In genomic region chr7:123965515-123965914, GRCm38 (mm10) we compare ENCODE assay signal across 30 mouse cellular contexts. TPM values are rescaled to one million over a fixed set of nuclear protein-coding genes. Genes with fewer than 3 reads are reported as not detected.
DNase-seq lines count a peak whose midpoint lies in the region; ATAC-seq and TF ChIP-seq lines count a peak whose summit lies in the region.
"Had no signal": no experiment of that assay in that cellular context is flagged by ENCODE, and none has a peak within 500 bp of the region (broad histone marks: within the 10 kb centered on the region; RNA-seq: fewer than 3 reads in every experiment).

No protein-coding gene starts in this region.

- no peaks in the 10 kb centered on the region for H3K9me3 ChIP-seq in midbrain, postnatal 0 days (ENCODE audit: low read length)
- H3K9me3 ChIP-seq in midbrain, embryonic 11.5 days (ENCODE audit: control insufficient read depth, low read length), result no peaks in the 10 kb centered on the region
- peaks cover 9% of the 10 kb centered on the region; the same call in 1 of the 2 replicates for H3K9me3 ChIP-seq in embryonic facial prominence, embryonic 10.5 days
- H3K9me3 ChIP-seq in lung, postnatal 0 days (ENCODE audit: low read length), result no peaks in the 10 kb centered on the region
- H3K9me3 ChIP-seq: heart, embryonic 15.5 days; hindbrain, embryonic 15.5 days had no signal

- H3K27me3 ChIP-seq in midbrain, postnatal 0 days (ENCODE audit: insufficient read depth, low read length), result no peaks in the 10 kb centered on the region
- H3K27me3 ChIP-seq in midbrain, embryonic 11.5 days (ENCODE audit: control insufficient read depth, insufficient read depth, low read length), result no peaks in the 10 kb centered on the region
- H3K27me3 ChIP-seq in Patski, result no peaks in the 10 kb centered on the region
- H3K27me3 ChIP-seq in embryonic facial prominence, embryonic 10.5 days (replicated peaks; ENCODE audit: low read depth, poor library complexity, severe bottlenecking), result no peaks in the 10 kb centered on the region
- H3K27me3 ChIP-seq in lung, postnatal 0 days (replicated peaks; ENCODE audit: insufficient read depth, low read length), result no peaks in the 10 kb centered on the region
- H3K27me3 ChIP-seq: heart, embryonic 15.5 days; hindbrain, embryonic 12.5 days; hindbrain, embryonic 15.5 days had no signal

- TF ChIP-seq CTCF in midbrain, postnatal 0 days (IDR thresholded peaks at IDR 0.05), result 0 out of 2 replicates have a peak, but pooled peaks have one; percentile 11
- TF ChIP-seq CTCF in Patski (IDR thresholded peaks at IDR 0.05), result peak; percentile 34
- no peak for TF ChIP-seq CTCF in lung, postnatal 0 days (IDR thresholded peaks at IDR 0.05)

- no peak for ATAC-seq in midbrain, postnatal 0 days (ENCODE audit: low FRiP score)
- ATAC-seq in midbrain, embryonic 11.5 days (ENCODE audit: low FRiP score), result no peak
- no peak for ATAC-seq in Patski
- ATAC-seq in lung, postnatal 0 days, result no peak
- ATAC-seq: CD4-positive, CD25-positive, alpha-beta regulatory T cell, adult 4 months; forebrain, embryonic 14.5 days; forebrain, postnatal 0 days had no signal

- CTCF ChIA-PET in Patski (lab: Charles Lee), result interaction anchor here (0.9 to 1.2 kb wide), 3 partner anchors 11 to 74 kb away, joined by 3 to 5 read pairs (median 3); no protein-coding TSS in a partner anchor

- H3K4me2 ChIP-seq in midbrain, postnatal 0 days (ENCODE audit: low read depth, low read length, poor library complexity, severe bottlenecking), result no peak overlapping the region
- H3K4me2 ChIP-seq in midbrain, embryonic 11.5 days, result no peak overlapping the region
- no peak overlapping the region for H3K4me2 ChIP-seq in lung, postnatal 0 days (replicated peaks; ENCODE audit: low read depth, low read length)
- H3K4me2 ChIP-seq: heart, embryonic 12.5 days; heart, embryonic 15.5 days; hindbrain, embryonic 12.5 days; hindbrain, embryonic 15.5 days had no signal

- H3K36me3 ChIP-seq in midbrain, postnatal 0 days (ENCODE audit: insufficient read depth, low read length), result no peaks in the 10 kb centered on the region
- H3K36me3 ChIP-seq in midbrain, embryonic 11.5 days (ENCODE audit: control insufficient read depth, insufficient read depth, low read length), result no peaks in the 10 kb centered on the region
- no peaks in the 10 kb centered on the region for H3K36me3 ChIP-seq in embryonic facial prominence, embryonic 10.5 days (replicated peaks)
- H3K36me3 ChIP-seq in lung, postnatal 0 days (ENCODE audit: insufficient read depth, low read length), result no peaks in the 10 kb centered on the region
- H3K36me3 ChIP-seq: heart, embryonic 12.5 days; heart, embryonic 15.5 days; hindbrain, embryonic 12.5 days; hindbrain, embryonic 15.5 days had no signal

- in situ Hi-C loops in Patski (cut with MboI; ENCODE audit: low pct_unique_long_range_greater_than_20kb), result loop anchor here (10.0 to 25.0 kb wide), 2 partner anchors 822 to 1429 kb away; no protein-coding TSS in a partner anchor

- no peak overlapping the region for H3K4me3 ChIP-seq in midbrain, postnatal 0 days (ENCODE audit: low read depth, low read length)
- H3K4me3 ChIP-seq in midbrain, embryonic 11.5 days (ENCODE audit: low read depth, low read length), result no peak overlapping the region
- H3K4me3 ChIP-seq in embryonic facial prominence, embryonic 10.5 days, result no peak overlapping the region
- H3K4me3 ChIP-seq in lung, postnatal 0 days (ENCODE audit: low read depth, low read length), result no peak overlapping the region
- H3K4me3 ChIP-seq: gastrocnemius, adult 2 months; heart, embryonic 12.5 days; heart, embryonic 15.5 days; hindbrain, embryonic 12.5 days; hindbrain, embryonic 15.5 days had no signal

- no peak overlapping the region for H3K9ac ChIP-seq in midbrain, postnatal 0 days (replicated peaks; ENCODE audit: low read length, poor library complexity, severe bottlenecking)
- H3K9ac ChIP-seq in midbrain, embryonic 11.5 days (ENCODE audit: low read length), result no peak overlapping the region
- H3K9ac ChIP-seq in lung, postnatal 0 days (replicated peaks; ENCODE audit: low read depth), result no peak overlapping the region
- H3K9ac ChIP-seq: forebrain, postnatal 0 days; heart, embryonic 12.5 days; heart, embryonic 15.5 days; hindbrain, embryonic 12.5 days; hindbrain, embryonic 15.5 days had no signal

- no peak for DNase-seq in midbrain, postnatal 0 days (ENCODE audit: low spot score)
- no peak for DNase-seq in midbrain, embryonic 11.5 days (ENCODE audit: low spot score, missing footprints)
- peak; percentile 36 for DNase-seq in ES-CJ7 (ENCODE audit: low read depth, low spot score)
- DNase-seq in Patski (ENCODE audit: low read depth, low spot score), result no peak
- DNase-seq in embryonic facial prominence, embryonic 10.5 days (ENCODE audit: low spot score), result peak; percentile 5
- no peak for DNase-seq in left cerebral cortex, adult 9 months (ENCODE audit: low spot score in 2 of 2)
- DNase-seq in lung, postnatal 0 days (ENCODE audit: low spot score), result no peak
- no peak for DNase-seq in gastrocnemius, adult 8-10 months (ENCODE audit: low spot score in 2 of 2)
- DNase-seq: adrenal gland, adult 2 months; adrenal gland, postnatal 14 days; cerebellum, adult 11 months; cerebellum, adult 2 months; cerebellum, adult 9-11 months; cerebellum, postnatal 25 days; forebrain, postnatal 0 days; gastrocnemius, adult 2 months; gastrocnemius, postnatal 25 days; heart, adult 18-20 months; heart, postnatal 14 days had no signal

- no peak overlapping the region for H3K27ac ChIP-seq in midbrain, postnatal 0 days (ENCODE audit: low read depth, low read length)
- no peak overlapping the region for H3K27ac ChIP-seq in midbrain, embryonic 11.5 days (ENCODE audit: low read depth, low read length)
- H3K27ac ChIP-seq in embryonic facial prominence, embryonic 10.5 days (replicated peaks), result no peak overlapping the region
- no peak overlapping the region for H3K27ac ChIP-seq in lung, postnatal 0 days (ENCODE audit: low read length)
- H3K27ac ChIP-seq: gastrocnemius, adult 2 months; heart, embryonic 15.5 days; hindbrain, embryonic 12.5 days; hindbrain, embryonic 15.5 days had no signal

- no peaks in the 10 kb centered on the region for H3K4me1 ChIP-seq in midbrain, postnatal 0 days (ENCODE audit: insufficient read depth, low read length)
- H3K4me1 ChIP-seq in midbrain, embryonic 11.5 days (ENCODE audit: control insufficient read depth, insufficient read depth, low read length), result no peaks in the 10 kb centered on the region
- H3K4me1 ChIP-seq in embryonic facial prominence, embryonic 10.5 days, result no peaks in the 10 kb centered on the region
- no peaks in the 10 kb centered on the region for H3K4me1 ChIP-seq in lung, postnatal 0 days (ENCODE audit: insufficient read depth, low read depth, low read length)
- H3K4me1 ChIP-seq: heart, embryonic 12.5 days; heart, embryonic 15.5 days; hindbrain, embryonic 12.5 days; hindbrain, embryonic 15.5 days had no signal

- POLR2A ChIA-PET in Patski (lab: Charles Lee), result interaction anchor here (0.6 to 0.7 kb wide), 2 partner anchors 62 to 1426 kb away, joined by 3 to 5 read pairs; no protein-coding TSS in a partner anchor

- TF ChIP-seq EP300 in lung, postnatal 0 days (IDR thresholded peaks at IDR 0.05), result no peak

- WGBS in midbrain, postnatal 0 days, result 76% methylated on average over 7 of the region's 7 CpGs
- 72% methylated on average over 7 of the region's 7 CpGs for WGBS in midbrain, embryonic 11.5 days
- WGBS in embryonic facial prominence, embryonic 10.5 days, result 65% methylated on average over 7 of the region's 7 CpGs
- WGBS in lung, postnatal 0 days, result 59% methylated on average over 7 of the region's 7 CpGs

RNA-seq across cellular contexts. Expression of gene Hs3st4, which starts 17.2 kb away (rescaled TPM):
- total RNA-seq in midbrain, postnatal 0 days (2014; rRNA removed), result 38.6 and 46.9 TPM in 2 replicates
- polyA plus RNA-seq in midbrain, postnatal 0 days (2015; fragmentation: Nextera tagmentation; extraction: Ambion mirVana), result 19.8 and 22.5 TPM in 2 replicates
- 0.18 and 0.22 TPM in 2 replicates for polyA plus RNA-seq in midbrain, embryonic 11.5 days (2014; fragmentation: Nextera tagmentation; extraction: Ambion mirVana)
- polyA plus RNA-seq in Patski (2021), result 2.5 TPM
- polyA plus RNA-seq in embryonic facial prominence, embryonic 10.5 days (2016; fragmentation: Nextera tagmentation; extraction: Ambion mirVana), result 0.11 TPM in 1 of 2 replicates, not detected in the other
- not detected in 2 replicates for polyA plus RNA-seq in lung, postnatal 0 days (2015; fragmentation: Nextera tagmentation; extraction: Ambion mirVana)
- total RNA-seq in gastrocnemius, adult 8-10 months (2022), result not detected
- total RNA-seq: adrenal gland, postnatal 14 days; common myeloid progenitor, adult 5-6 weeks; gastrocnemius, adult 2 months; gastrocnemius, postnatal 25 days; heart, postnatal 14 days; hematopoietic stem cell, adult 5-6 weeks; MEL had no signal
- polyA plus RNA-seq: adrenal gland, adult 2 months; C2C12; CD4-positive, CD25-positive, alpha-beta regulatory T cell, adult 4 months; intestine, embryonic 14.5 days had no signal

Comparison
In these comparisons a context has a peak if more than half of its experiments do, and no peak if none do; other contexts are left out.
1. DNase-seq: peak in ES-CJ7 (single experiment) and embryonic facial prominence, embryonic 10.5 days (single experiment); none in midbrain, postnatal 0 days (single experiment), midbrain, embryonic 11.5 days (single experiment), Patski (single experiment), left cerebral cortex, adult 9 months (0 of 2), lung, postnatal 0 days (single experiment) and gastrocnemius, adult 8-10 months (0 of 2).